Mouse (Mus musculus) erythroblast, embryonic 14.5 days (primary cell): ENCODE data around the gene Eif5.

ENCODE experiments used
- GATA1 ChIP-seq: IDR thresholded peaks from 2 replicates; pipeline ENCODE4 v1.6.1; 2012; ENCODE audit warnings: low read length, inconsistent platforms, mixed read lengths
- TAL1 ChIP-seq: IDR thresholded peaks from 3 replicates; pipeline ENCODE4 v1.6.1; 2012; ENCODE audit warnings: low read length, inconsistent platforms, mixed read lengths

GRCm38 (mm10) chr12:111574887-111575838, 37.3 kb downstream of the Eif5 start:
- TF ChIP-seq TAL1 (no peak), GATA1 (no peak)
